Mouse (Mus musculus) splenic B cell, adult 2 months (primary cell): ENCODE results near the gene Adgrb3.
"Not testable (repeated sequence)": the region's sequence is repeated elsewhere in the genome, so short reads cannot be mapped to it uniquely, and the experiment has no call there.

Experiments used
- DNase-seq: peaks from one replicate; pipeline ENCODE4 v3.0.0-alpha.2; 2011; ENCODE audit warnings: low read depth, low spot score
- H3K27me3 ChIP-seq: 2 replicates; pipeline ENCODE4 v1.6.1; 2012; ENCODE audit warnings: mild to moderate bottlenecking, low read length, moderate library complexity, mixed read lengths; ENCODE audit not compliant: control insufficient read depth, poor library complexity, insufficient read depth, severe bottlenecking
- H3K36me3 ChIP-seq: 2 replicates; pipeline ENCODE4 v1.6.1; 2012; ENCODE audit warnings: mild to moderate bottlenecking, low read length, moderate library complexity, mixed read lengths; ENCODE audit not compliant: control insufficient read depth, poor library complexity, insufficient read depth, severe bottlenecking

Gene Adgrb3

DNA sequence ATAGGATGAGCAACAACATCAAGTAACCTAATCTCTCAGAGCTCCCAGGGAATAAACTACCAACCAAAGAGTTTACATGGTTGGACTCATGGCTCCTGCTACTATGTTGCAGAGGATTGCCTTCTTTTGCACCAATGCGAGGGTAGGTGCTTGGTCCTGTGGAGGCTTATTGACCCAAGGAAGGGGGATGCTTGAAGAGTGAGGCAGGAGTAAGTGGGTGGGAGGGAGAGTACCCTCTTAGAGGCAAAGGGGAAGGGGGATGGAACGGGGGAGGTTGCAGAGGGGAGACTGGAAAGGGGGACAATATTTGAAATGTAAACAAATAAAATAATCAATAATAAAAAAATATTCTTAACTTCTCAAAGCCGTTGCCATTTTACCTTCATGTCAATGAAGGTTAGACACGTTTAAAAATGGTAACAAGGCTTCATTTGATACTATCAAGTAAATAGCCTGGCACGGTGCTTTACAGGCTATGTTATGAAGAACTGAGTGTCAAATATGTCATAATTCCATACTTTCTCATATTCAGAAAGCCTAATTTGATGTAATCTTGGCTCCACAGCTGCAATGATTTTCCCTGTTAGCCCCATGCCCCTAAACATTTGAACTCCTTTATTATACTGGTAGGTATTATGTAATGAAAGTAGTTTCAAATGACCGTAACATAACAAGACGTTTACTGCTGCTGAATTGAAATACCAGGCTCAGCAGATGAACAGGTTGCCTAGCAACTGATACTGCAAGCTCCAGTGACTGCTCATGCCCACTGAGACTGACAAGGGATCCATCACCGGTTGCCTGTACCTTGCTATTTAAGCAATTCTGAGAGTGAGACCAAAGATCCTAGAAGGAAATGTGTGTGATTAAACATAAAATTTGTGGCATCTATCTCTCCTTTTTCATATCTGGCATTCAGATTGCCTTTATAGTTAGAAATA lies 796.1 kb downstream of the Adgrb3 start:
- no peaks in the 10 kb centered on the region for H3K36me3 ChIP-seq
- no peak for DNase-seq
- no peaks in the 10 kb centered on the region for H3K27me3 ChIP-seq

DNA sequence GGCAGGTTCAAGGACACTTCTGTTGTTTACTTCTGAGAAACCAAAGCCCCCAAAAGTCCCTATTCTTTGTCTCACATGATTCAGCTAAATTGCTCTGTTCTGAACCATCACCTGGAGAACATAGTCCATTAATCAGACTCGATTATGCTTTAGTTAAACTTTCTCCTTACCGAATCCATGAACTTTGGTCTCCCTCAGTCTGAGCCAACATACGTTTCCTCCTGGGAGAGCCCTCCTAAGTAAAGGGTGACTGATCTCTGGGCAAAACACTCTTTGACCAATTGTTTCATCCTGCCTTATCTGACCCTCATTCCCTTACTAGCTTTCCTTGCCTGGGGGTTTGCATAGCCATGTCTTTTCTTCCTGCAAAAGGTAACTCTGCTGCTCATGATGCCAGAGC lies 806.4 kb downstream of the Adgrb3 start:
- no peak for DNase-seq
- no peaks in the 10 kb centered on the region for H3K27me3 ChIP-seq

DNA sequence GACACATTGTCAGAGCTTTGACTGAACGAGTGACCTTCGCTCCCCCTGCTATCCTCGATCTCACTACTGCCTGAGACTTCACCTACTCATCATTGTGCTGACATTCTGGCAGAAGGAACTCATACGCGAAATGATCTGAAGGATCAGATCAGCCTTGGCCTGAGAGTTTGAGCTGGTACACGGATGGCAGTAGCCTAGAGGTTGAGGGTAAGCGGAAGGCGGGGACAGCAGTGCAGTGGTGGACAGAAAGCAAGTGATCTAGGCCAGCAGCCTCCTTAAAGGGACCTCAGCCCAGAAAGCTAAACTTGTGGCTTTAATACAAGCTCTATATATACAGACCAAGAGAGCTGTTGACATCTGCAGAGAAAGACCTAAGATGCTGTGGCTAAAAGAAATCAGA lies 811.7 kb downstream of the Adgrb3 start:
- not testable (repeated sequence) for H3K36me3 ChIP-seq, DNase-seq, H3K27me3 ChIP-seq

More for the DNA sequence above, 806.4 kb downstream of the Adgrb3 start:
- no peaks in the 10 kb centered on the region for H3K36me3 ChIP-seq
